Mouse (Mus musculus) testis, adult 2 months (tissue): ENCODE results near the gene Mgat4a. TPM values are rescaled to one million over a fixed set of nuclear protein-coding genes. Genes with fewer than 3 reads are reported as not detected.

ENCODE experiments used
- H3K27ac ChIP-seq: fragments of 200-500 bp; 2 replicates; pipeline ENCODE4 v1.5.1; 2012; ENCODE audit warnings: low read depth, low read length; ENCODE audit not compliant: control insufficient read depth, insufficient read depth
- H3K27me3 ChIP-seq: fragments of 200-500 bp; 2 replicates; pipeline ENCODE4 v1.6.1; 2012; ENCODE audit warnings: mild to moderate bottlenecking, low read length, moderate library complexity; ENCODE audit not compliant: control insufficient read depth, insufficient read depth
- H3K36me3 ChIP-seq: fragments of 200-500 bp; 2 replicates; pipeline ENCODE4 v1.6.1; 2012; ENCODE audit warnings: mild to moderate bottlenecking, low read length; ENCODE audit not compliant: control insufficient read depth, insufficient read depth
- H3K4me1 ChIP-seq: fragments of 200-500 bp; 2 replicates; pipeline ENCODE4 v1.6.1; 2012; ENCODE audit warnings: low read length; ENCODE audit not compliant: control insufficient read depth, insufficient read depth
- H3K4me3 ChIP-seq: fragments of 200-500 bp; 2 replicates; pipeline ENCODE4 v1.5.1; 2012; ENCODE audit warnings: low read depth, mild to moderate bottlenecking, low read length, moderate library complexity, mixed read lengths; ENCODE audit not compliant: control insufficient read depth
- CTCF ChIP-seq: fragments of 200-500 bp; IDR thresholded peaks from 2 replicates; pipeline ENCODE4 v1.5.1; 2012; ENCODE audit warnings: low read depth, mild to moderate bottlenecking, inconsistent platforms, low read length, moderate library complexity; ENCODE audit not compliant: control insufficient read depth, insufficient read depth, insufficient replicate concordance
- POLR2A ChIP-seq: fragments of 200-500 bp; IDR thresholded peaks from 2 replicates; pipeline ENCODE4 v1.6.1; 2012; ENCODE audit warnings: low read depth, mild to moderate bottlenecking, inconsistent platforms, low read length, moderate library complexity; ENCODE audit not compliant: control insufficient read depth
- polyA plus RNA-seq: library from polyadenylated mRNA; depleted of rRNA; stranded (reverse); fragments of >200 nt; gene quantifications from 2 replicates; pipeline ENCODE4 v1.2.3, GENCODE M21; 2012; rRNA removed

Mgat4a gene
- 2.9 and 3.2 TPM in 2 replicates for polyA plus RNA-seq

GRCm38 (mm10) chr1:37540810-37541658, at the start of gene Mgat4a:
Gene Mgat4a (minus strand): TSS chr1:37541016.
- Histone ChIP-seq H3K27ac (no peak within 1 kb of the TSS), H3K4me3 (peak within 1 kb of the TSS; percentile 63), H3K27me3 (no peaks in the 10 kb centered on the region), H3K36me3 (no peaks in the 10 kb centered on the region), H3K4me1 (no peaks in the 10 kb centered on the region; the same call in 1 of the 2 replicates)
- TF ChIP-seq CTCF (no peak), POLR2A (no peak)

GRCm38 (mm10) chr1:37585809-37586480, 45.1 kb upstream of the Mgat4a start:
- no peaks in the 10 kb centered on the region for H3K36me3 ChIP-seq
- H3K4me1 ChIP-seq: no peaks in the 10 kb centered on the region
- H3K27ac ChIP-seq: no peak overlapping the region
- no peak overlapping the region for H3K4me3 ChIP-seq
- TF ChIP-seq CTCF (no peak), POLR2A (no peak)
- no peaks in the 10 kb centered on the region for H3K27me3 ChIP-seq

GRCm38 (mm10) chr1:37583795-37584464, 43.1 kb upstream of the Mgat4a start:
- TF ChIP-seq CTCF: no peak
- no peak for TF ChIP-seq POLR2A
- Histone ChIP-seq H3K4me1 (peaks cover 3% of the 10 kb centered on the region; the same call in 1 of the 2 replicates), H3K36me3 (no peaks in the 10 kb centered on the region), H3K27me3 (no peaks in the 10 kb centered on the region), H3K27ac (no peak overlapping the region), H3K4me3 (no peak overlapping the region)

DNA sequence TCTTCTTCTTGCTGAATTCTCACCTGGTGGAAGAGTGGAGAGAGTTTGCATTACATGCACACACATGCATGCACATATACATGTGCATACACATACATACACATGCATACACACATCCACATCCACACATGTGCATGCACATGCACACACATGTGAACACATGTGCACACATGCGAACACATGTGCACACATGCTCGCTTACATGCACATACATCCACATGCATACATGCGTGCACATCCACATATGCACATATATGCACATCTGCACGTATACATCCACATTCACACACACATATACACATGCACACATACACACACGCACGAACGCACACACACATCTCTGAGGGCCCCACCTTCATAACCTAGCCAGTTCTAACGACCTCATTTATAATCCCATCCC, 42.4 kb upstream of the Mgat4a start:
- H3K27me3 ChIP-seq: no peaks in the 10 kb centered on the region
- peaks cover 3% of the 10 kb centered on the region; the same call in 1 of the 2 replicates for H3K4me1 ChIP-seq
- no peak overlapping the region for H3K27ac ChIP-seq
- TF ChIP-seq CTCF (no peak), POLR2A (no peak)
- H3K4me3 ChIP-seq: no peak overlapping the region
- no peaks in the 10 kb centered on the region for H3K36me3 ChIP-seq

DNA sequence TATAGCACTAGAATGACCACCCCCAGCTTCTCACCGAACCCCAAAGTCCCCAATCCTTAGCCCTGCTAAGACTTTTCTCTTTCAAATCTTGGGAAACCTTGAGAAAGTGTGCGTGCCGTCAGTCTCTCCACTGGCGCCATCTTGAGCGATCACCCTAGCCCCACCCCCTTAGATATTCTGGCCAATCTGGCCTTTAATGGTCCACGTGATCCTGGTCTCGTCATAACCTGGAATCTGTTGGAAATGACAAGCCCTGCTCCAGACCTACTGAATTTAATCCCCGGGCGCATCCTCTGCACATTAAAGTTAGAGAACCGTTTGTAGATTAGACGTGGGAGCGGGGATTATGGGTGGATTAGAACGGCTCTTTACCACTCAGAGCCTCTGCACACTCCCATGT, 38.9 kb upstream of the Mgat4a start:
- Histone ChIP-seq H3K27me3 (no peaks in the 10 kb centered on the region), H3K4me1 (peaks cover 3% of the 10 kb centered on the region; the same call in 1 of the 2 replicates), H3K27ac (no peak overlapping the region), H3K4me3 (peak overlapping the region; percentile 42), H3K36me3 (no peaks in the 10 kb centered on the region)
- TF ChIP-seq POLR2A (no peak), CTCF (no peak)

DNA sequence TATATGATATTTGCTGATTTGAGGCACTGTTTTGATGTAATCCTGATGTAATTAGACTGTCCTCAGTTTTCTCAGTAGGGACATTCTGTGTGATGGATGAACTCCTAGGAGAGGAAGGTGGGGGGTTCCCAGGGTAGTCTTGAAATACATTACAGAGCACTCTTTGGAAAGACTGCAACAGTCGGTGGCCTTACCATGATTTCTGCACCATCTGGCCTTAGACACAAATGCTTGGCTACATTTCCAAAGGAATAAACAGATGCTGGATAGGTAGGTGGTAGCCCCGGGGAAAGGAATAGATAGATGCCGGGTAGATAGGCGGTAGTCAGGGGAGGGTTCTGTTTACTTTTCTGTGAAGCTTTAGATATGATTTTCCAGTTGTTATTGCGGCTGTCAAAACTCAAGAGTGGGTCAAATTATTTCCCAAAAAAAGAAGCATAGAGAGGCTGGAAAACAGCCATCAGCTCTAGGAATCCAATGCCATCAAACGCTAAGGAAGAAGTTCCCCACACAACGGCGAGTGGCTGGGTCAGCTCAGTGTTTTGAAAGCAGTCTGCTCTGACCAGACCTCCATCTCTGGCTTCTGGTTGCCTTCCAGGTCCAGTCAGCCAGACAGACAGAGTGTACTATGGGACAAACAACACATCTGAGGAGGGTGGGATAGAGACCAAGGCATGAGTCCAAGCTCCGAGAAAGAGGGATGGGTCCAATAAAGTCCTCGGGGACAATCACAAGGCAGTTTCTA, 31.9 kb upstream of the Mgat4a start:
- no peaks in the 10 kb centered on the region for H3K4me1 ChIP-seq
- H3K27ac ChIP-seq: no peak overlapping the region
- H3K4me3 ChIP-seq: no peak overlapping the region
- no peak for TF ChIP-seq POLR2A
- no peak for TF ChIP-seq CTCF
- no peaks in the 10 kb centered on the region for H3K36me3 ChIP-seq
- H3K27me3 ChIP-seq: no peaks in the 10 kb centered on the region

DNA sequence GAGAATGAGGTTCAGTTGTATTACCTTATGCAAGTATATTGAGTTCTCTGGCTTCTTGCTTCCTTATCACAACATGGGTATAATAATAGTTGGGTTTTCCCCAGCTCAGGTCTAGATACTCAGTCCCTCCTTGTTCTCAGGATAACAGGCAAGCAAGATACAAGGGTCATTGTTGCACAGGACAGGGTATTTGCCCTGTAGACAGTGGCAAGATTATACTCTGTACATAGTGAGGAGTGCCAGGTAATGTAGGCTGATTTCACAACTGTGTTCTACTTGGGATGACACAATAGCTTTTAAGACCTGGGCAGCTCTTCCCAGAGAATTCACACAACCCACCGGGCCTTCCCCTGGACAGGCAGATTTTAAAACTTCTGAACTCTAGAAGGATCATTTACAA, 27.6 kb upstream of the Mgat4a start:
- no peak for TF ChIP-seq POLR2A
- no peaks in the 10 kb centered on the region for H3K27me3 ChIP-seq
- no peaks in the 10 kb centered on the region for H3K36me3 ChIP-seq

More for the DNA sequence above, 27.6 kb upstream of the Mgat4a start:
- Histone ChIP-seq H3K4me3 (no peak overlapping the region), H3K27ac (no peak overlapping the region), H3K4me1 (no peaks in the 10 kb centered on the region)
